Mouse (Mus musculus) limb, embryonic 14.5 days (tissue): ENCODE measurements at regions not wholly inside any gene's neighbourhood (a gene's known extent, or its start where the extent isn't known, plus 50 kb on each side); places are given as distances from the start of the nearest gene placed in this dataset.

Experiments
- ATAC-seq: fragments of 200-750 bp; cut with Nextera tagmentation; 2 replicates; pipeline ENCODE4 v1.8.0; 2017; ENCODE audit warnings: low read depth, moderate number of reproducible peaks, moderate TSS enrichment; ENCODE audit not compliant: low FRiP score
- DNase-seq: peaks from one replicate; pipeline ENCODE4 v3.0.0-alpha.2; 2015; ENCODE audit warnings: low spot score
- H3K27ac ChIP-seq: fragments of 300-500 bp; sonication (generic); replicated peaks from 2 replicates; pipeline ENCODE4 v1.5.1; 2014; ENCODE audit warnings: low read depth, mild to moderate bottlenecking, low read length, moderate library complexity, mixed read lengths
- H3K27me3 ChIP-seq: fragments of 300-500 bp; sonication (generic); 2 replicates; pipeline ENCODE4 v1.6.1; 2014; ENCODE audit warnings: low read length, mixed read lengths; ENCODE audit not compliant: control insufficient read depth, insufficient read depth
- H3K36me3 ChIP-seq: fragments of 300-500 bp; sonication (generic); 2 replicates; pipeline ENCODE4 v1.6.1; 2014; ENCODE audit warnings: mild to moderate bottlenecking, low read length, moderate library complexity, mixed read lengths; ENCODE audit not compliant: control insufficient read depth, insufficient read depth
- H3K4me1 ChIP-seq: fragments of 300-500 bp; sonication (generic); 2 replicates; pipeline ENCODE4 v1.6.1; 2014; ENCODE audit warnings: antibody characterized with exemption, low read length, mixed read lengths; ENCODE audit not compliant: control insufficient read depth, insufficient read depth
- H3K4me2 ChIP-seq: fragments of 300-500 bp; sonication (generic); replicated peaks from 2 replicates; pipeline ENCODE4 v1.6.1; 2014; ENCODE audit warnings: low read depth, mild to moderate bottlenecking, low read length, moderate library complexity; ENCODE audit not compliant: severe bottlenecking
- H3K4me3 ChIP-seq: fragments of 300-500 bp; sonication (generic); replicated peaks from 2 replicates; pipeline ENCODE4 v1.5.1; 2014; ENCODE audit warnings: low read length
- H3K9ac ChIP-seq: fragments of 300-500 bp; sonication (generic); 2 replicates; pipeline ENCODE4 v1.6.1; 2014; ENCODE audit warnings: mild to moderate bottlenecking, low read depth, low read length, moderate library complexity; ENCODE audit not compliant: severe bottlenecking
- H3K9me3 ChIP-seq: fragments of 300-500 bp; sonication (generic); 2 replicates; pipeline ENCODE4 v1.6.1; 2016; ENCODE audit warnings: low read length; ENCODE audit not compliant: control insufficient read depth
- POLR2A ChIP-seq: fragments of 200-500 bp; IDR thresholded peaks from 2 replicates; pipeline ENCODE4 v1.8.0; 2012; ENCODE audit warnings: inconsistent platforms, mild to moderate bottlenecking, moderate library complexity, borderline replicate concordance; ENCODE audit not compliant: insufficient read depth, insufficient read length; ENCODE audit errors: extremely low read depth
- WGBS: fragments of 180-500 bp; shearing (Covaris S2); extraction: QIAGEN DNeasy Blood & Tissue Kit; methylation state at CpG from one replicate; pipeline ENCODE4 v1.1.7; 2014; 5-methylcytosine and 5-hydroxymethylcytosine counted together

GRCm38 (mm10) chr7:137927371-137927770 is 470.2 kb downstream of the Tcerg1l start:
- H3K27me3 ChIP-seq = no peaks in the 10 kb centered on the region
- H3K4me1 ChIP-seq = peaks cover 11% of the 10 kb centered on the region
- 68% methylated on average over 8 of the region's 8 CpGs for WGBS
- no peak for TF ChIP-seq POLR2A
- H3K36me3 ChIP-seq = no peaks in the 10 kb centered on the region
- H3K27ac ChIP-seq = no peak overlapping the region
- no peak overlapping the region for H3K9ac ChIP-seq
- no peak overlapping the region for H3K4me3 ChIP-seq
- no peak overlapping the region for H3K4me2 ChIP-seq
- H3K9me3 ChIP-seq = no peaks in the 10 kb centered on the region
- ATAC-seq (no peak), DNase-seq (no peak)

GRCm38 (mm10) chr7:137930200-137930599 is 467.3 kb downstream of the Tcerg1l start:
- no peak for ATAC-seq

GRCm38 (mm10) chr7:137935896-137936295 is 461.6 kb downstream of the Tcerg1l start:
- no peak overlapping the region for H3K4me2 ChIP-seq
- H3K36me3 ChIP-seq = no peaks in the 10 kb centered on the region
- no peaks in the 10 kb centered on the region for H3K27me3 ChIP-seq
- ATAC-seq (no peak), DNase-seq (no peak)
- H3K4me1 ChIP-seq = no peaks in the 10 kb centered on the region
- H3K4me3 ChIP-seq = no peak overlapping the region
- no peak for TF ChIP-seq POLR2A
- H3K9me3 ChIP-seq = no peaks in the 10 kb centered on the region
- H3K27ac ChIP-seq = no peak overlapping the region
- H3K9ac ChIP-seq = no peak overlapping the region
- 37% methylated on average over 3 of the region's 3 CpGs for WGBS

More at GRCm38 (mm10) chr7:137930200-137930599, 467.3 kb downstream of the Tcerg1l start:
- H3K9ac ChIP-seq = no peak overlapping the region
- no peaks in the 10 kb centered on the region for H3K9me3 ChIP-seq
- TF ChIP-seq POLR2A = no peak
- H3K4me1 ChIP-seq = peaks cover 4% of the 10 kb centered on the region
- H3K27me3 ChIP-seq = no peaks in the 10 kb centered on the region
- no peak overlapping the region for H3K4me3 ChIP-seq
- peak; percentile 17 for DNase-seq
- WGBS = 13% methylated on average over 7 of the region's 7 CpGs
- no peak overlapping the region for H3K4me2 ChIP-seq
- no peak overlapping the region for H3K27ac ChIP-seq
- no peaks in the 10 kb centered on the region for H3K36me3 ChIP-seq

- Histone ChIP-seq H3K4me3 (no peak overlapping the region), H3K27me3 (no peaks in the 10 kb centered on the region), H3K4me1 (no peaks in the 10 kb centered on the region), H3K4me2 (no peak overlapping the region), H3K9ac (no peak overlapping the region), H3K9me3 (no peaks in the 10 kb centered on the region), H3K36me3 (no peaks in the 10 kb centered on the region), H3K27ac (no peak overlapping the region)
- ATAC-seq (no peak), DNase-seq (no peak)
- 75% methylated on average over 8 of the region's 8 CpGs for WGBS
- TF ChIP-seq POLR2A = no peak
Measured at GRCm38 (mm10) chr7:137939116-137939515, 458.4 kb downstream of the Tcerg1l start.

GRCm38 (mm10) chr7:137940084-137940483 is 457.4 kb downstream of the Tcerg1l start:
- no peak overlapping the region for H3K27ac ChIP-seq
- WGBS = 61% methylated on average over 5 of the region's 5 CpGs
- no peak for TF ChIP-seq POLR2A

GRCm38 (mm10) chr7:137944991-137945390 is 452.5 kb downstream of the Tcerg1l start:
- DNase-seq = peak; percentile 82
- H3K4me2 ChIP-seq = no peak overlapping the region
- H3K36me3 ChIP-seq = no peaks in the 10 kb centered on the region
- 90% methylated on average over 2 of the region's 2 CpGs for WGBS
- H3K4me1 ChIP-seq = no peaks in the 10 kb centered on the region
- H3K27ac ChIP-seq = no peak overlapping the region
- H3K9ac ChIP-seq = no peak overlapping the region
- no peak for TF ChIP-seq POLR2A
- no peaks in the 10 kb centered on the region for H3K27me3 ChIP-seq
- no peaks in the 10 kb centered on the region for H3K9me3 ChIP-seq
- no peak for ATAC-seq
- no peak overlapping the region for H3K4me3 ChIP-seq

More at GRCm38 (mm10) chr7:137940084-137940483, 457.4 kb downstream of the Tcerg1l start:
- no peak overlapping the region for H3K9ac ChIP-seq
- no peaks in the 10 kb centered on the region for H3K4me1 ChIP-seq
- no peak overlapping the region for H3K4me3 ChIP-seq
- no peak overlapping the region for H3K4me2 ChIP-seq
- H3K27me3 ChIP-seq = no peaks in the 10 kb centered on the region
- no peaks in the 10 kb centered on the region for H3K9me3 ChIP-seq
- no peak for ATAC-seq
- no peaks in the 10 kb centered on the region for H3K36me3 ChIP-seq
- no peak for DNase-seq
